Mouse (Mus musculus): Measurements from ENCODE around the gene Ints1. TPM values are rescaled to one million over a fixed set of nuclear protein-coding genes. Genes with fewer than 3 reads are reported as not detected.

Gene Ints1
- total RNA-seq, 2 experiments from 2014 or later: 41.0 to 65.1 TPM

GRCm38 (mm10) chr5:139801880-139802279, 26.4 kb upstream of the Ints1 start:
- no peak for ATAC-seq (replicated peaks; ENCODE audit: poor library complexity)

- ATAC-seq (replicated peaks; ENCODE audit: poor library complexity): no peak
These were observed 25.8 kb upstream of the Ints1 start for GRCm38 (mm10) chr5:139801231-139801630.

GRCm38 (mm10) chr5:139799801-139800590, 24.5 kb upstream of the Ints1 start:
- ATAC-seq (replicated peaks; ENCODE audit: poor library complexity): no peak

- ATAC-seq (replicated peaks; ENCODE audit: poor library complexity): no peak
These were observed 23.6 kb upstream of the Ints1 start for GRCm38 (mm10) chr5:139799041-139799440.

GRCm38 (mm10) chr5:139798168-139798900, 22.9 kb upstream of the Ints1 start:
- no peak for ATAC-seq (replicated peaks; ENCODE audit: poor library complexity)

- no peak for ATAC-seq (replicated peaks; ENCODE audit: poor library complexity)
These were observed 22.1 kb upstream of the Ints1 start for GRCm38 (mm10) chr5:139797473-139798167.

- ATAC-seq (replicated peaks; ENCODE audit: poor library complexity): no peak
These were observed 21.4 kb upstream of the Ints1 start for GRCm38 (mm10) chr5:139796900-139797299.

- ATAC-seq (replicated peaks; ENCODE audit: poor library complexity): no peak
These were observed 20.6 kb upstream of the Ints1 start for GRCm38 (mm10) chr5:139796001-139796620.

GRCm38 (mm10) chr5:139794938-139795337, 19.5 kb upstream of the Ints1 start:
- ATAC-seq (replicated peaks; ENCODE audit: poor library complexity): peak; percentile 42

- no peak for ATAC-seq (replicated peaks; ENCODE audit: poor library complexity)
These were observed 18.7 kb upstream of the Ints1 start for GRCm38 (mm10) chr5:139794137-139794536.

GRCm38 (mm10) chr5:139793338-139794089, 18.0 kb upstream of the Ints1 start:
- ATAC-seq (replicated peaks; ENCODE audit: poor library complexity): no peak

GRCm38 (mm10) chr5:139792966-139793337, 17.5 kb upstream of the Ints1 start:
- no peak for ATAC-seq (replicated peaks; ENCODE audit: poor library complexity)

GRCm38 (mm10) chr5:139792159-139792775, 16.8 kb upstream of the Ints1 start:
- ATAC-seq (replicated peaks; ENCODE audit: poor library complexity): no peak

- ATAC-seq (replicated peaks; ENCODE audit: poor library complexity): peak; percentile 77
These were observed 16.0 kb upstream of the Ints1 start, which contains the start of gene Mafk for GRCm38 (mm10) chr5:139791227-139792158. Gene Mafk (plus strand): TSS chr5:139791513.

- peak; percentile 42 for ATAC-seq (replicated peaks; ENCODE audit: poor library complexity)
These were observed 14.0 kb upstream of the Ints1 start for GRCm38 (mm10) chr5:139789466-139789865.

- ATAC-seq (replicated peaks; ENCODE audit: poor library complexity): no peak
These were observed 5.9 kb upstream of the Ints1 start for GRCm38 (mm10) chr5:139781406-139781805.

GRCm38 (mm10) chr5:139776966-139777365, 1.5 kb upstream of the Ints1 start:
- peak; percentile 78 for ATAC-seq (replicated peaks; ENCODE audit: poor library complexity)

- ATAC-seq (replicated peaks; ENCODE audit: poor library complexity): no peak
These were observed 7.3 kb downstream of the Ints1 start for GRCm38 (mm10) chr5:139768216-139768615.

GRCm38 (mm10) chr5:139764296-139764695, 11.2 kb downstream of the Ints1 start:
- ATAC-seq (replicated peaks; ENCODE audit: poor library complexity): peak; percentile 87

All from megakaryocyte progenitor cell, adult 5-6 weeks (primary cell).